Mouse (Mus musculus) stomach, embryonic 16.5 days (tissue): ENCODE results near the gene Ccl1. TPM values are rescaled to one million over a fixed set of nuclear protein-coding genes. Genes with fewer than 3 reads are reported as not detected.

Experiments
- ATAC-seq: fragments of 200-750 bp; cut with Nextera tagmentation; 2 replicates; pipeline ENCODE4 v1.8.0; 2017; ENCODE audit warnings: moderate number of reproducible peaks, moderate TSS enrichment; ENCODE audit not compliant: insufficient read depth, low FRiP score
- H3K27ac ChIP-seq: fragments of 300-500 bp; sonication (generic); 2 replicates; pipeline ENCODE4 v1.5.1; 2014; ENCODE audit warnings: low read length
- H3K27me3 ChIP-seq: fragments of 300-500 bp; sonication (generic); 2 replicates; pipeline ENCODE4 v1.6.1; 2014; ENCODE audit warnings: low read length, control low read depth, mixed read lengths; ENCODE audit not compliant: control insufficient read depth, insufficient read depth
- H3K36me3 ChIP-seq: fragments of 300-500 bp; sonication (generic); 2 replicates; pipeline ENCODE4 v1.6.1; 2014; ENCODE audit warnings: low read length; ENCODE audit not compliant: control insufficient read depth, insufficient read depth
- H3K4me1 ChIP-seq: fragments of 300-500 bp; sonication (generic); 2 replicates; pipeline ENCODE4 v1.6.1; 2014; ENCODE audit warnings: low read length, control low read depth, mixed read lengths; ENCODE audit not compliant: control insufficient read depth, insufficient read depth
- H3K4me2 ChIP-seq: fragments of 300-500 bp; sonication (generic); 2 replicates; pipeline ENCODE4 v1.6.1; 2014; ENCODE audit warnings: low read depth, low read length, mixed read lengths
- H3K4me3 ChIP-seq: fragments of 300-500 bp; sonication (generic); replicated peaks from 2 replicates; pipeline ENCODE4 v1.5.1; 2014; ENCODE audit warnings: mild to moderate bottlenecking, low read length
- H3K9ac ChIP-seq: fragments of 300-500 bp; sonication (generic); 2 replicates; pipeline ENCODE4 v1.6.1; 2014; ENCODE audit warnings: low read length
- H3K9me3 ChIP-seq: fragments of 300-500 bp; sonication (generic); replicated peaks from 2 replicates; pipeline ENCODE4 v1.6.1; 2016; ENCODE audit warnings: low read length, control low read depth; ENCODE audit not compliant: control insufficient read depth
- WGBS: fragments of 180-500 bp; shearing (Covaris S2); extraction: QIAGEN DNeasy Blood & Tissue Kit; methylation state at CpG from one replicate; pipeline ENCODE4 v1.1.7; 2014; 5-methylcytosine and 5-hydroxymethylcytosine counted together
- polyA plus RNA-seq: library from polyadenylated mRNA; unstranded; fragments of >200 nt; fragmentation: Nextera tagmentation; extraction: Ambion mirVana; gene quantifications from 2 replicates; pipeline ENCODE4 v1.2.1, GENCODE M21; 2015

Ccl1 gene
- not detected in 2 replicates for polyA plus RNA-seq

DNA sequence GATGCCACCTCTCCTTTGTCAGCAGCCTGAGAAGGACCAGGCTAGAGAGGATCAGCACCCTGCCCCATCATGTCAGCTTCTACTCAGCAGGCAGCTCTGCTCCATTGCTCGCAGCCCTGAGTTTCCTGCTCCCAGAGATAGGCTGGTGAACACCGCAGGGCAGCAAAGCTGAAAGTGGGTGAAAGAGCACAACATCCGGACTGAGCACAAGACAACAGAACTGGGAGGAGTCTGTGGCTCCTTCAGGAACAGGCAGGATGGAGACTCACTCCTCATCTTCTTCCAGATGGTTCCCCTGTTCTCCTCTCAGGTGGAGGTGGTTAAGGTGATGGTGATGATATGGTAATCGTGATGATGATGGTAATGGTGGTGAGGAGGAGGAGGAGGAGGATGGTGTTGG is at the start of gene Ccl1:
TSS of gene Ccl1 (minus strand) at position 101 of the 400 bp plus-strand sequence.
- Histone ChIP-seq H3K36me3 (no peaks in the 10 kb centered on the region), H3K4me3 (no peak within 1 kb of the TSS), H3K4me2 (no peak within 1 kb of the TSS), H3K27me3 (no peaks in the 10 kb centered on the region), H3K4me1 (no peaks in the 10 kb centered on the region), H3K9ac (no peak within 1 kb of the TSS), H3K27ac (no peak within 1 kb of the TSS), H3K9me3 (no peaks in the 10 kb centered on the region)
- WGBS: 67% methylated on average over 4 of the region's 4 CpGs
- no peak for ATAC-seq

DNA sequence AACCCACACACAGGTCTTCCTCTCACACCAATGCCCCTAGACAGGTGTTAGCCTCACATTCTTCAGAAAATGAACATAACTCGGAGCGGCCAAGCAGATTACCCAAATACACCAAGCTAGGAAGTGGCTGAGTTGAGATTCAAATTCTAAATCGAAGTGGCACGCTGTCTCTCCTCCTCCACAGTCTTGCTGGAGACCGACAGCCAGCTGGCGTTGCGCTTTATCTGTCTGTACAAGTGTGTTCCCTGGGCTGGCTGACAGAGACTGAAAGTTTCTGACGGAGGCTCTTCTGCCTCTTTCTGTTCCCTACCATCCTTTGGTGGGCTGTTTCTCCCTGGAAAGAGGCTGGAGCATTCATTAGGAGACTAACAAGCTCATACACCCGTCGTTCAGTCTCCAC is 45.5 kb upstream of the Ccl1 start:
- Histone ChIP-seq H3K9me3 (no peaks in the 10 kb centered on the region), H3K4me3 (no peak overlapping the region), H3K27ac (no peak overlapping the region), H3K36me3 (no peaks in the 10 kb centered on the region), H3K9ac (no peak overlapping the region), H3K27me3 (no peaks in the 10 kb centered on the region), H3K4me2 (no peak overlapping the region), H3K4me1 (no peaks in the 10 kb centered on the region)
- 76% methylated on average over 10 of the region's 10 CpGs for WGBS
- ATAC-seq: no peak

DNA sequence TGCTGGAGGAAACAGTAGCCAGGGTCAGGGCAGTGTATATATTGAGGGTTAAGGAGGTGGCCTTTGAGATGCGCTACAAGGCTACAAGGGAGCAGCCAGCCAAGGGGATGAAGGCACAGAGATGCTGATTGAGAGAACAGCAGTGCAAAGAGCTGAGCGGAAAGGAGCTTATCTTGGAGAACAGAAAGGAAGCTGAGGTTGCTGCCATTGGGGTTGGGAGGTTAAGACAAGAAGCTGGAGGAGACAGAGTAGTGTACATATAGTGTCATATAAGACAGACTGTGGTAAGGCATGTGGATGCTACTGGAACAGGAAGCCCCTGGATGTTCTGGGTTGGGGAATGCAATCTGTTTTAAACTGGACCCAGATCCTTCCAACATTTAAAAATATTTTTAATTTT is 35.4 kb upstream of the Ccl1 start:
- Histone ChIP-seq H3K27ac (no peak overlapping the region), H3K9ac (no peak overlapping the region), H3K4me2 (no peak overlapping the region), H3K27me3 (no peaks in the 10 kb centered on the region), H3K9me3 (no peaks in the 10 kb centered on the region), H3K4me3 (no peak overlapping the region), H3K36me3 (no peaks in the 10 kb centered on the region), H3K4me1 (no peaks in the 10 kb centered on the region; the same call in 1 of the 2 replicates)
- ATAC-seq: no peak
- 41% methylated on average over 2 of the region's 2 CpGs for WGBS

DNA sequence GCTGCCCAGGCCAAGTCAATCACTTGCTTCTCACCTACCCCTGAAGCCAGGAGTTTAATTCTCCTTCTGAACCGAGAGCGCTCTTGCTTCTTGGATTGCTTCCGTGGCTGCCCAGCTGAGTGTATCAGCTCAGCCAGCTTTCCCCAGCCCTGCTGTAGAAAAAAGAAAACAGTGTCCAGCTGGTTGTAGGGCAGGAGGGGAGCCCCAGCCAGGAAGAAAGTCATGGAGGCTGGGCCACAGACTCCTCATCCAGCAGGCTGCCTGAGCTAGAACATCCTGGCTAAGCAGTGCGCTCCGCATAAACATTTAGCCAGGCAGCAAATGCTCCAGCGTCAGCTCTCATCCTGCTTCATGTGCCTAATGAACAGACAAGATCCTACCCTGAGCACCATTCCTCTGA is 34.9 kb upstream of the Ccl1 start:
- ATAC-seq: no peak
- Histone ChIP-seq H3K36me3 (no peaks in the 10 kb centered on the region), H3K27ac (no peak overlapping the region), H3K4me3 (no peak overlapping the region), H3K9ac (no peak overlapping the region), H3K4me2 (no peak overlapping the region), H3K9me3 (no peaks in the 10 kb centered on the region), H3K27me3 (no peaks in the 10 kb centered on the region), H3K4me1 (no peaks in the 10 kb centered on the region; the same call in 1 of the 2 replicates)
- WGBS: 32% methylated on average over 6 of the region's 6 CpGs

DNA sequence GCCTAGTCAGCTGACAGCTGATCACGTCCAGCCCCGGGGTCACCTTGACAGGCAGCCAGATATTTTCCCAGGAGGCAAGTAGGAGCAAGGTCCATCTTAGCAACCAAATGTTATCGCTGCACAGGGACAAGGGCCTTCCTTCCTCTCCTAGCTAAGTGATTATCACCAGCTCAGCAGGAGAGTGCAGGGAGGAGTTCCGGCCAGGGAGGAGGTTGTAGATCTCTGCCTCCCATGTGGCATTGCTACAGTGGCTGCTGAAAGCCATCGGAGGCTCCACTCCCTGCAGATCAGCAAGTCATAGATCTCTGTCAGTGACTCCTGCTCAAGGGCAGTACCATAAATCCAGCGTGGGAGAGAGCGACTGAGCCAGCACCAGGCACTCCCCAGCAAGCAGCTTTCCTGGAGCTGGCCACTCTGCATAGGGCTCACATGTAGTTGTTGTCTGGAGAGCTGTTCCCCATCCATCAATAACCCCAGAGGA is 34.5 kb upstream of the Ccl1 start:
- ATAC-seq: no peak
- Histone ChIP-seq H3K4me2 (no peak overlapping the region), H3K36me3 (no peaks in the 10 kb centered on the region)

DNA sequence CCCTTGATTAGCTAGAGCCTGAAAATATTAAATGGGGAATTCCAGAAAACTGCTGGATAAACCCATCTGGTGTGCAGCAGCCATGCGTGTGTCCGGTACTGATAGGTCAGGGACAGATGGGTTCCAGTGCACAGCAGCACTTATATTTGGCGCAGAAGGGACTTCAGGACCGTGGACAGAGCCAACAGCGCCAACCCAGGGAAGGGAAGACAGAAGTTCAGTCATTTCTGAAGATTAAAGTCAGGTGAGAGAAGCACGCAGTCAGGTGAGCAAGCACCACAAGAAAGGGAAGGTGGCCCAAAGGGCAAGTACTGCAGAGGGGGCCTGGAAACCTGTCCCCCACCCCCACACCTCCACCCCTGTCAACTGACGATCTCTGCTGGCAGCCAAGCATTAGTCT is 7.7 kb upstream of the Ccl1 start:
- ATAC-seq: no peak
- Histone ChIP-seq H3K9me3 (no peaks in the 10 kb centered on the region), H3K36me3 (no peaks in the 10 kb centered on the region), H3K27ac (no peak overlapping the region), H3K4me1 (no peaks in the 10 kb centered on the region), H3K4me2 (no peak overlapping the region), H3K9ac (no peak overlapping the region), H3K4me3 (no peak overlapping the region), H3K27me3 (no peaks in the 10 kb centered on the region)
- 33% methylated on average over 7 of the region's 7 CpGs for WGBS

More for the DNA sequence above, 34.5 kb upstream of the Ccl1 start:
- H3K9ac ChIP-seq: no peak overlapping the region
- no peaks in the 10 kb centered on the region; the same call in 1 of the 2 replicates for H3K4me1 ChIP-seq
- no peaks in the 10 kb centered on the region for H3K27me3 ChIP-seq
- H3K27ac ChIP-seq: no peak overlapping the region
- no peak overlapping the region for H3K4me3 ChIP-seq
- 20% methylated on average over 7 of the region's 7 CpGs for WGBS
- H3K9me3 ChIP-seq: no peaks in the 10 kb centered on the region

DNA sequence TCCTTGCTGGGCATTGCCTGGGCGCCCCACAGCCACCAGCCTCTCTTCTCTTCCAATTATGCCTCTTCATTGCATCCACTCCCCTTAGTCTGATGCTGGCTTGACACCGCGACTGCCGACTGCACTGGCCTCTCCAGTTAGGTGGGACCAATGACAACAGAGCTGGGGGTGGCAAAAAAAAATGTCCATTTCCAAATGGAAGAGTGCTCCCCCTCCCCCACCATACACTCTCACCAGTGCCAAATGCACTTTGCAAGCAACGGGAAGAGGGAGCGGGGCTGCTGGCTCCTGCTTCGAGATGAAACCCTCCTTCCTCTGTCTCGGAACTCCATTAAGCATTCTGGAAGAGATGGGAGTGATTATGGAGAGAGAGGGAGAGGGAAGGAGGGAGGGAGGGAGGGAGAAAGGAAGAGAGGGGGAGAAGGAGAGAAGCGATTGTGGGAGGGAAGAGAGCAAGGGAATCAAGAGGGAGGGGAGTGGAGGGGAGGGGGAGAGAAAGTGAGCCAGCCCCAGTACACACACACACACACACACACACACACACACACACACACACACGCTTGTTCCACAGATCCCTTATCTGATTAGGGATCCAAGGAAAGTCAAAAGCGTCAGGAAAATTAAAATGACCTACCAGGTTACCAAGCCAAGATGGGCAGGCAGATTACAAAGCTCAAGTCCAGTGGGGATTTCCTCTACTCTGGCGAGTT is 5.0 kb upstream of the Ccl1 start:
- no peaks in the 10 kb centered on the region for H3K9me3 ChIP-seq
- no peaks in the 10 kb centered on the region for H3K36me3 ChIP-seq

DNA sequence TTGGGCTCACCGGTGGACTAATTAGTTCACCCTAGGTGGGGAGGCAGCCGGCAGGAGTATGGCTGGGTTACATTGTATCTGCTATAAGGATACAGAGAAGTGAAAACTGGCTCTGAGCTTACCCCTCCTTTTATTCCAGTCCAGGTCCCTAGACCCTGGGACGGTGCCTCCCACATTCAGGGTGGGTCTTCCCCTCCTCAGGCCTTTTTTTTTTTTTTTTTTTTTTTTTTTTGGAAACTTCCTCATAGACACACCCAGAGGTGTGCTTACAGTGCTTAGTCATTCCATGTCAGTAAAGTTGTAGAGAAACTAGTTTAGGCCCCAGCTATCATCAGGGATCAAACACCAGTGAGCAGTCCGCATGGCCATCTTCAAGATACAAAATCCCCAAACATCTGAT is 7.6 kb downstream of the Ccl1 start:
- no peak for ATAC-seq
- Histone ChIP-seq H3K9me3 (no peaks in the 10 kb centered on the region), H3K27me3 (no peaks in the 10 kb centered on the region), H3K27ac (no peak overlapping the region), H3K4me3 (no peak overlapping the region), H3K4me1 (no peaks in the 10 kb centered on the region), H3K36me3 (no peaks in the 10 kb centered on the region), H3K4me2 (no peak overlapping the region), H3K9ac (no peak overlapping the region)
- 81% methylated on average over 4 of the region's 4 CpGs for WGBS

More for the DNA sequence above, 5.0 kb upstream of the Ccl1 start:
- Histone ChIP-seq H3K4me2 (no peak overlapping the region), H3K4me1 (no peaks in the 10 kb centered on the region), H3K27ac (no peak overlapping the region), H3K27me3 (no peaks in the 10 kb centered on the region), H3K4me3 (no peak overlapping the region), H3K9ac (no peak overlapping the region)
- 22% methylated on average over 12 of the region's 12 CpGs for WGBS
- no peak for ATAC-seq

DNA sequence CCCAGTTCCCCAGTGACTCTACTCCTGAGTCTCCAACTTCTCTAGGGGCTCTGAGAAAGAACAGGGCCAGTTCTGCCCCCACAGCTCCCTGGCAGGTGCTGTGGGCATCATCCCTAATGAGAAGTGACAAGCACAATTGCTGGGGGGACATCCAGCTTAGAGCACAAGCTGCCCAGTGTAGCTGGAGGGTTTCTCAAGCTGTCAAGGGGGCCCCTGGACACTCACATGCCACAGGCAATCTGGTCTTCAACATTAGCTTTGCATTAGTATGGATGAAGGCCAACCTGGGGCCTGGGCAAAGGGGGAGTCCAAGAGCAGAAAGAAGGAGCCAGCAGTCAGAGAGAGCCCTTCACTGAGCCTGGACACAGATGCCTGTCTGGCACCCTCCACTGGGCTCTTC is 14.6 kb downstream of the Ccl1 start:
- Histone ChIP-seq H3K4me2 (no peak overlapping the region), H3K27me3 (no peaks in the 10 kb centered on the region), H3K9ac (no peak overlapping the region), H3K4me3 (no peak overlapping the region), H3K4me1 (no peaks in the 10 kb centered on the region), H3K36me3 (no peaks in the 10 kb centered on the region), H3K9me3 (no peaks in the 10 kb centered on the region), H3K27ac (no peak overlapping the region)
- ATAC-seq: no peak
